Mouse (Mus musculus) olfactory bulb, adult 2 months (tissue): ENCODE data around the gene Cnksr1.

ENCODE experiments used
- CTCF ChIP-seq: fragments of 200-500 bp; IDR thresholded peaks from 2 replicates; pipeline ENCODE4 v1.5.1; 2012; ENCODE audit warnings: low read depth, mild to moderate bottlenecking, low read length, moderate library complexity; ENCODE audit not compliant: insufficient read depth
- POLR2A ChIP-seq: fragments of 200-500 bp; IDR thresholded peaks from 2 replicates; pipeline ENCODE4 v1.6.1; 2012; ENCODE audit warnings: mild to moderate bottlenecking, low read depth, low read length, moderate library complexity; ENCODE audit not compliant: insufficient read depth

- TF ChIP-seq CTCF (no peak), POLR2A (no peak)
Observed at GRCm38 (mm10) chr4:134206488-134207053, 31.6 kb downstream of the Cnksr1 start.
